ENCODE assay signal across 8 mouse cellular contexts in genomic region chr16:16303138-16303827, GRCm38 (mm10). TPM values are rescaled to one million over a fixed set of nuclear protein-coding genes. Genes with fewer than 3 reads are reported as not detected.
DNase-seq lines count a peak whose midpoint lies in the region; ATAC-seq and TF ChIP-seq lines count a peak whose summit lies in the region.

No protein-coding gene starts in this region.

- under 1% methylated on average over 58 of the region's 61 CpGs for WGBS in intestine, embryonic 14.5 days
- under 1% methylated on average over 46 of the region's 61 CpGs for WGBS in limb, embryonic 14.5 days
- under 1% methylated on average over 61 of the region's 61 CpGs for WGBS in midbrain, embryonic 14.5 days

- peak overlapping the region; percentile 96 for H3K4me3 ChIP-seq in intestine, embryonic 14.5 days (ENCODE audit: low read depth, low read length)
- H3K4me3 ChIP-seq in limb, embryonic 14.5 days (replicated peaks; ENCODE audit: low read length): peak overlapping the region; percentile 90
- peak overlapping the region; percentile 94 for H3K4me3 ChIP-seq in midbrain, embryonic 14.5 days (replicated peaks; ENCODE audit: low read depth, low read length)

- H3K36me3 ChIP-seq in intestine, embryonic 14.5 days (ENCODE audit: control insufficient read depth, insufficient read depth, low read length): peaks cover 33% of the 10 kb centered on the region
- peaks cover 20% of the 10 kb centered on the region for H3K36me3 ChIP-seq in limb, embryonic 14.5 days (ENCODE audit: control insufficient read depth, insufficient read depth, low read length)
- H3K36me3 ChIP-seq in midbrain, embryonic 14.5 days (ENCODE audit: control insufficient read depth, insufficient read depth, low read length): peaks cover 22% of the 10 kb centered on the region

- no peaks in the 10 kb centered on the region for H3K27me3 ChIP-seq in intestine, embryonic 14.5 days (replicated peaks; ENCODE audit: control insufficient read depth, insufficient read depth, low read length)
- no peaks in the 10 kb centered on the region for H3K27me3 ChIP-seq in limb, embryonic 14.5 days (ENCODE audit: control insufficient read depth, insufficient read depth, low read length)
- no peaks in the 10 kb centered on the region for H3K27me3 ChIP-seq in midbrain, embryonic 14.5 days (ENCODE audit: control insufficient read depth, insufficient read depth, low read length)

- H3K27ac ChIP-seq in intestine, embryonic 14.5 days (ENCODE audit: low read depth): peak overlapping the region; percentile 96
- peak overlapping the region; percentile 96 for H3K27ac ChIP-seq in limb, embryonic 14.5 days (replicated peaks; ENCODE audit: low read depth, low read length)
- peak overlapping the region; percentile 93 for H3K27ac ChIP-seq in midbrain, embryonic 14.5 days (replicated peaks; ENCODE audit: low read depth, low read length)

- H3K4me1 ChIP-seq in intestine, embryonic 14.5 days (replicated peaks; ENCODE audit: control insufficient read depth, insufficient read depth, low read length): peaks cover 8% of the 10 kb centered on the region
- H3K4me1 ChIP-seq in limb, embryonic 14.5 days (ENCODE audit: control insufficient read depth, insufficient read depth, low read length): peaks cover 11% of the 10 kb centered on the region
- H3K4me1 ChIP-seq in midbrain, embryonic 14.5 days (ENCODE audit: control insufficient read depth, insufficient read depth, low read length): peaks cover 13% of the 10 kb centered on the region; the same call in 1 of the 2 replicates

- H3K4me2 ChIP-seq in intestine, embryonic 14.5 days (ENCODE audit: low read length): peak overlapping the region; percentile 71
- peak overlapping the region; percentile 70 for H3K4me2 ChIP-seq in limb, embryonic 14.5 days (replicated peaks; ENCODE audit: low read depth, low read length, severe bottlenecking)
- H3K4me2 ChIP-seq in midbrain, embryonic 14.5 days (ENCODE audit: low read length): peak overlapping the region; percentile 91

- DNase-seq in 3134 (ENCODE audit: extremely low read depth, insufficient read length, low spot score) (peak; percentile 83), WW6 (ENCODE audit: low read depth, low spot score) (peak; percentile 34)
- peak; percentile 56 to 57 for DNase-seq in cerebellum, postnatal 36 days
- DNase-seq in gastrocnemius, postnatal 10 days: peak; percentile 32
- DNase-seq in intestine, embryonic 14.5 days (ENCODE audit: low spot score): peak; percentile 83
- peak; percentile 44 for DNase-seq in limb, embryonic 14.5 days (ENCODE audit: low spot score)
- peak; percentile 61 for DNase-seq in midbrain, embryonic 14.5 days
- DNase-seq in spleen, postnatal 36 days (ENCODE audit: low spot score in 2 of 2): peak; percentile 31 to 37

- peak overlapping the region; percentile 90 for H3K9ac ChIP-seq in intestine, embryonic 14.5 days (ENCODE audit: low read length)
- H3K9ac ChIP-seq in limb, embryonic 14.5 days (ENCODE audit: low read depth, low read length, severe bottlenecking): peak overlapping the region; percentile 90
- peak overlapping the region; percentile 74 for H3K9ac ChIP-seq in midbrain, embryonic 14.5 days (replicated peaks; ENCODE audit: low read length)

- ATAC-seq in intestine, embryonic 14.5 days (replicated peaks; ENCODE audit: low FRiP score, low TSS enrichment, low read depth): peak; percentile 69
- ATAC-seq in limb, embryonic 14.5 days (ENCODE audit: low FRiP score, low read depth): peak; percentile 56
- peak; percentile 69 for ATAC-seq in midbrain, embryonic 14.5 days (ENCODE audit: low FRiP score, low TSS enrichment)

- H3K9me3 ChIP-seq in intestine, embryonic 14.5 days (ENCODE audit: control insufficient read depth, low read length): no peaks in the 10 kb centered on the region
- H3K9me3 ChIP-seq in limb, embryonic 14.5 days (ENCODE audit: control insufficient read depth, low read length): no peaks in the 10 kb centered on the region
- no peaks in the 10 kb centered on the region for H3K9me3 ChIP-seq in midbrain, embryonic 14.5 days (ENCODE audit: control insufficient read depth, low read length)

- no peak for TF ChIP-seq POLR2A in limb, embryonic 14.5 days (IDR thresholded peaks at IDR 0.05; ENCODE audit: borderline replicate concordance, extremely low read depth, insufficient read depth, insufficient read length)

RNA-seq across cellular contexts. Expression of gene Yars2, which starts 0.5 kb away (rescaled TPM):
- 10 to 100 TPM; 15.4 to 16.7 TPM for total RNA-seq in gastrocnemius, postnatal 10 days (2021)
- polyA plus RNA-seq in intestine, embryonic 14.5 days (2014; fragmentation: Nextera tagmentation; extraction: Ambion mirVana): 49.5 and 51.0 TPM in 2 replicates
- 31.4 and 35.7 TPM in 2 replicates for polyA plus RNA-seq in limb, embryonic 14.5 days (2012; rRNA removed)
- polyA plus RNA-seq in limb, embryonic 14.5 days (2014; fragmentation: Nextera tagmentation; extraction: Ambion mirVana): 35.4 and 37.2 TPM in 2 replicates
- polyA plus RNA-seq in midbrain, embryonic 14.5 days (2014; fragmentation: Nextera tagmentation; extraction: Ambion mirVana): 25.1 and 26.5 TPM in 2 replicates

RNA-seq across cellular contexts. Expression of gene Dnm1l, which starts 55.5 kb away (rescaled TPM):
- 10 to 100 TPM; 77.6 to 79.1 TPM for total RNA-seq in gastrocnemius, postnatal 10 days (2021)
- 61.6 and 64.6 TPM in 2 replicates for polyA plus RNA-seq in intestine, embryonic 14.5 days (2014; fragmentation: Nextera tagmentation; extraction: Ambion mirVana)
- polyA plus RNA-seq in limb, embryonic 14.5 days (2012; rRNA removed): 41.7 and 51.3 TPM in 2 replicates
- polyA plus RNA-seq in limb, embryonic 14.5 days (2014; fragmentation: Nextera tagmentation; extraction: Ambion mirVana): 54.1 and 54.7 TPM in 2 replicates
- 96.2 and 102 TPM in 2 replicates for polyA plus RNA-seq in midbrain, embryonic 14.5 days (2014; fragmentation: Nextera tagmentation; extraction: Ambion mirVana)

Comparison
In these comparisons a context has a peak if more than half of its experiments do, and no peak if none do; other contexts are left out.
1. Peak in every context shown above with its lines: DNase-seq, ATAC-seq, H3K4me3 ChIP-seq and H3K27ac ChIP-seq.
2. DNase-seq: peak in every context shown above with its lines; median percentile 83 in 3134; 83 in intestine, embryonic 14.5 days; 61 in midbrain, embryonic 14.5 days; 56 in cerebellum, postnatal 36 days; 44 in limb, embryonic 14.5 days; 34 in WW6; 34 in spleen, postnatal 36 days; 32 in gastrocnemius, postnatal 10 days.